Mouse (Mus musculus) common myeloid progenitor, adult 5-6 weeks (primary cell): ENCODE measurements at regions not wholly inside any gene's neighbourhood (a gene's known extent, or its start where the extent isn't known, plus 50 kb on each side); places are given as distances from the start of the nearest gene placed in this dataset.

Experiments used
- ATAC-seq: replicated peaks from 2 replicates; pipeline ENCODE4 v1.8.0; 2016; ENCODE audit warnings: low read depth, mild to moderate bottlenecking, moderate TSS enrichment, inconsistent platforms; ENCODE audit not compliant: poor library complexity, severe bottlenecking

- ATAC-seq, result peak; percentile 42
These were observed 230.5 kb downstream of the Clic5 start for GRCm38 (mm10) chr17:44418676-44419404.

- no peak for ATAC-seq
These were observed 231.0 kb downstream of the Clic5 start for GRCm38 (mm10) chr17:44419405-44419729.

- ATAC-seq, result no peak
These were observed 232.0 kb downstream of the Clic5 start for GRCm38 (mm10) chr17:44420098-44421070.

- ATAC-seq, result no peak
These were observed 233.8 kb downstream of the Clic5 start for GRCm38 (mm10) chr17:44422161-44422560.

GRCm38 (mm10) chr17:44422865-44423264 lies 234.5 kb downstream of the Clic5 start:
- ATAC-seq, result no peak

- ATAC-seq, result no peak
These were observed 235.1 kb downstream of the Clic5 start for GRCm38 (mm10) chr17:44423471-44423985.

GRCm38 (mm10) chr17:44432524-44433295 lies 244.3 kb downstream of the Clic5 start:
- peak; percentile 79 for ATAC-seq

GRCm38 (mm10) chr17:44433296-44433653 lies 244.9 kb downstream of the Clic5 start:
- ATAC-seq, result no peak

- 0 out of 2 replicates have a peak, but pooled peaks have one; percentile 5 for ATAC-seq
These were observed 248.2 kb downstream of the Clic5 start for GRCm38 (mm10) chr17:44436536-44437043.

GRCm38 (mm10) chr17:44438526-44438925 lies 250.1 kb downstream of the Clic5 start:
- ATAC-seq, result no peak

- ATAC-seq, result no peak
These were observed 255.1 kb downstream of the Clic5 start for GRCm38 (mm10) chr17:44443460-44443859.

GRCm38 (mm10) chr17:44445361-44445760 lies 257.0 kb downstream of the Clic5 start:
- ATAC-seq, result no peak
